Mouse (Mus musculus): ENCODE measurements around the gene Clspn. TPM values are rescaled to one million over a fixed set of nuclear protein-coding genes. Genes with fewer than 3 reads are reported as not detected.

The Clspn gene
- polyA plus RNA-seq, 1 experiment from 2014 or later = 34.4 TPM

DNA sequence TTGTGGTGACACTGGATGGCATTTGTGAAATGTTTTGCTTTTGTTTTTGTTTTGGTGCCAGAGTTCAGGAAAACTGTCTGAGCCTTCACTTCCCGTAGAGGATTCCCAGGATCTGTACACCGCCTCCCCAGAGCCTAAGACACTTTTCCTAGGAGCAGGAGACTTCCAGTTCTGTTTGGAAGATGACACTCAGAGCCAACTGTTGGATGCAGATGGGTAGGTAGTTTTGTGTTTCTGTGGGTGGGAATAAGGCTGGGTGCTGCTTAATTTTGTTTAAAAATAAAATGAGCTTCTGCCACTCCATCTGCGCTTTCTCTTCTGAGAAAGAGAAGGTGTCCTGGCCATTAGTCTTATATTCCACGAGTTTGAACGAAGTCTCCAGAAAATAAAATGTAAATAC, 19.5 kb downstream of the Clspn start:
- 92% methylated on average over 5 of the region's 5 CpGs for WGBS
- Histone ChIP-seq H3K4me1 (no peaks in the 10 kb centered on the region), H3K9me3 (no peaks in the 10 kb centered on the region), H3K27ac (no peak overlapping the region), H3K36me3 (peaks cover 92% of the 10 kb centered on the region), H3K4me3 (no peak overlapping the region), H3K4me2 (no peak overlapping the region), H3K27me3 (no peaks in the 10 kb centered on the region), H3K9ac (no peak overlapping the region)
- no peak for ATAC-seq (ENCODE audit: insufficient number of reproducible peaks, low FRiP score, low TSS enrichment, low read depth)

- Histone ChIP-seq H3K36me3 (peaks cover 93% of the 10 kb centered on the region), H3K9me3 (no peaks in the 10 kb centered on the region), H3K27ac (no peak overlapping the region), H3K4me1 (no peaks in the 10 kb centered on the region), H3K9ac (no peak overlapping the region), H3K4me2 (no peak overlapping the region), H3K27me3 (no peaks in the 10 kb centered on the region), H3K4me3 (no peak overlapping the region)
- WGBS = 90% methylated on average over 3 of the region's 3 CpGs
- no peak for ATAC-seq (ENCODE audit: insufficient number of reproducible peaks, low FRiP score, low TSS enrichment, low read depth)
Measured at GRCm38 (mm10) chr4:126577920-126578319, 21.2 kb downstream of the Clspn start.

GRCm38 (mm10) chr4:126579077-126579476, 22.3 kb downstream of the Clspn start:
- Histone ChIP-seq H3K9me3 (no peaks in the 10 kb centered on the region), H3K4me1 (no peaks in the 10 kb centered on the region), H3K27ac (no peak overlapping the region), H3K9ac (no peak overlapping the region), H3K4me3 (no peak overlapping the region), H3K27me3 (no peaks in the 10 kb centered on the region), H3K36me3 (peaks cover 88% of the 10 kb centered on the region), H3K4me2 (no peak overlapping the region)
- ATAC-seq (ENCODE audit: insufficient number of reproducible peaks, low FRiP score, low TSS enrichment, low read depth) = no peak
- 78% methylated on average over 2 of the region's 2 CpGs for WGBS

- Histone ChIP-seq H3K4me3 (no peak overlapping the region), H3K4me2 (no peak overlapping the region), H3K4me1 (no peaks in the 10 kb centered on the region), H3K27me3 (no peaks in the 10 kb centered on the region), H3K9me3 (no peaks in the 10 kb centered on the region), H3K9ac (no peak overlapping the region), H3K27ac (no peak overlapping the region), H3K36me3 (peaks cover 75% of the 10 kb centered on the region)
- WGBS = 92% methylated on average over 13 of the region's 13 CpGs
- ATAC-seq (ENCODE audit: insufficient number of reproducible peaks, low FRiP score, low TSS enrichment, low read depth) = no peak
Measured at GRCm38 (mm10) chr4:126585739-126586138, 29.0 kb downstream of the Clspn start.

DNA sequence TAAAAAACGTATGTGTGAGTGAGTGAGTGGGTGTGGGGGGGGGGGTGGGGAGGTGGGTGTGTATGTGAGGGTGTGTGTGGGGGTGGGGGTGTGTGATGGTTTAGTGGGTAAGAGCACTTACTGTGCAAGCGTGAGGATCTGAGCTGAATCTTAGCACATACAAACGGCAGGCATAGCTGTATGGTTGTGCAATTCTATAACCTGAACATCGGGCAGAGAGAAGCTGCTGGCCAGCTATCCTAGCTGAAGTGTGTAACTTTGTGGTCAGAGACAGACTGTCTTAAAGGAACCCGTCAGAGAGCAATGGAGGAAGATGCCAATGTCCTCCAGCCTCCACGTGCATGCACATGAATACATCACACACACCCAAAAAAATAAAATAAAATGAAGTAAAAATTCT, 35.3 kb downstream of the Clspn start:
- no peak overlapping the region for H3K4me2 ChIP-seq
- no peaks in the 10 kb centered on the region for H3K27me3 ChIP-seq
- H3K36me3 ChIP-seq = peaks cover 56% of the 10 kb centered on the region
- no peaks in the 10 kb centered on the region for H3K4me1 ChIP-seq
- H3K27ac ChIP-seq = no peak overlapping the region
- H3K9me3 ChIP-seq = no peaks in the 10 kb centered on the region
- no peak for ATAC-seq (ENCODE audit: insufficient number of reproducible peaks, low FRiP score, low TSS enrichment, low read depth)
- no peak overlapping the region for H3K9ac ChIP-seq
- WGBS = 86% methylated on average over 6 of the region's 6 CpGs
- H3K4me3 ChIP-seq = no peak overlapping the region

- no peaks in the 10 kb centered on the region for H3K9me3 ChIP-seq
- WGBS = 31% methylated on average over 8 of the region's 8 CpGs
Measured at GRCm38 (mm10) chr4:126599971-126600754, 43.4 kb downstream of the Clspn start.

DNA sequence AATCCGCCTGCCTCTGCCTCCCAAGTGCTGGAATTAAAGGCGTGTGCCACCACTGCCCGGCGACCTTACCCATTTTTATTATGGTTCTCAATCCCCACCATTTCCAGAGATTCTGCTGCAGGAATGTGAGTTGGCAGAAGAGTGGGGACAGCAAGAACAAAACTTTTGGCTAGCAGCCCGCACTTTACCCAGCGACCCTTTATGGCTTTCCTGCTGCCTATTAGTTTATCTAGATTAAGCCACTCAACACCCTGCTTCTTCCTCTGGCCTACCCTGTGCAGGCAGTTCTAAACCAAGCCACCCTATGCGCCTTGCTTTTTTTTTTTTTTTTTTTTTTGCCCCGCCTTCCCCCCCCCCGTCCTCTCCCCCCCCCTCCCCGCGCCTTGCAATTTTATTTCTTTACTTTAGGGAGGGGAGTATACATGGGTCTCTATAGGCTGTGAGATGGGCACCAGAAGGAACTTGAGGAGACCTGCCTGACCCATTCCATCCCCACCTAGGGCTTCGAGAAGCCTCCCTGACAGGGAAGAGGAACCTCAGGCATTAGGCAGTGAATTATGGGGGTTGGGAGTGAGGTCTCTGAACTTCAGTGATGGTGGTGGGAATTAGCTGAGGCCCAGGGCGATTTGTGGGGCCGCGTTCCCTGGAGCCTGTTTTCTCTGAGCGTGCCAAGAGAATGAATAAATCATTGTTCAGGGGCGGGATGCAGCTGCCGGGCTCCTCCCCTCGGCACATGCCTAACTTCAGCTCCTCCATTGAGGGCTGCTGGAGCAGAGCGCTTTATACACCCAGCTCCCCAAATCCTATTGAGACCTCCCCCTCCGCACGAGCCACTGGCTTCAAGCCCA, 45.1 kb downstream of the Clspn start:
- Histone ChIP-seq H3K9me3 (no peaks in the 10 kb centered on the region), H3K4me1 (peaks cover 16% of the 10 kb centered on the region), H3K27ac (no peak overlapping the region), H3K4me2 (peak overlapping the region; percentile 43), H3K27me3 (no peaks in the 10 kb centered on the region), H3K4me3 (no peak overlapping the region), H3K36me3 (no peaks in the 10 kb centered on the region), H3K9ac (no peak overlapping the region)
- WGBS = 21% methylated on average over 19 of the region's 22 CpGs
- peak; percentile 66; the same call in 1 of the 2 replicates for ATAC-seq (ENCODE audit: insufficient number of reproducible peaks, low FRiP score, low TSS enrichment, low read depth)

More at GRCm38 (mm10) chr4:126599971-126600754, 43.4 kb downstream of the Clspn start:
- ATAC-seq (ENCODE audit: insufficient number of reproducible peaks, low FRiP score, low TSS enrichment, low read depth) = 0 out of 2 replicates have a peak, but pooled peaks have one; percentile 40
- Histone ChIP-seq H3K27me3 (no peaks in the 10 kb centered on the region), H3K9ac (no peak overlapping the region), H3K4me2 (no peak overlapping the region), H3K4me1 (peaks cover 16% of the 10 kb centered on the region), H3K4me3 (no peak overlapping the region), H3K36me3 (no peaks in the 10 kb centered on the region), H3K27ac (no peak overlapping the region)

DNA sequence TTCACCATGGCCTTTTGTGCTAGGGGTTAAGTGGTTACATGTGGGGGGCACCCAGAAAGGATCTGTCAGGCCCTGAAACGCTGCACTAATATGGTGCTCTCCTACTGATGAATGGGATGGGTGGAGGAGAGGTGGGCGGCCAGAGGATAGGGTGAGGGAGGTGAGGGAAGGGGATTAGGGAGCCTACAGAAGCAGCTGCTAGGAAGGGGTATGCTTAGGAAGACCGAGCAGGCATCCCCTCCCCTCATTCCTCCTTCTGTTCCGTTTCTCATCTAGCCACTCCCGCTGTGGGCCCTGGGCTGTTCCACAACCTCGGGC, 45.7 kb downstream of the Clspn start:
- Histone ChIP-seq H3K36me3 (no peaks in the 10 kb centered on the region), H3K4me2 (peak overlapping the region; percentile 43), H3K9ac (no peak overlapping the region), H3K4me1 (peaks cover 16% of the 10 kb centered on the region), H3K9me3 (no peaks in the 10 kb centered on the region), H3K4me3 (no peak overlapping the region), H3K27ac (no peak overlapping the region), H3K27me3 (no peaks in the 10 kb centered on the region)
- WGBS = 13% methylated on average over 6 of the region's 6 CpGs
- no peak for ATAC-seq (ENCODE audit: insufficient number of reproducible peaks, low FRiP score, low TSS enrichment, low read depth)

DNA sequence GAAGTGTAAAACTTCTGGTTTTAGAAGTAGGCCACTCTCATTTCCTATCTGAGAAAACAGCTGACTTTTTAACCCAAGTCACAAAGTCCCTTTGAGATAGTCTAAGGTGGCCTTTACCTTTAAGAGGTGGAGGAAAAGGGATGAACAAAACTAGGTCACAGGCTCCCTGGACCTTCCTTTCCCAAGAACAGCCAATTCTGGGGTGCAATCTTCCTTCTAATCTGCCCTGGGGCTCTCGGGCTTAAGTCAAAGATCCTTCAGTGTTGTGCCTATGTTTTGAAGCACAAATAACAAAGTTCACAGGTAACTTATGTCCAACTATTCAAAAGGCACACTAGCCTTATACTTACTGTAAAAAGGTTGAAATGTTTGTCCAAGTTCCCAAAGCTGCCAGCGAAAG, 47.4 kb downstream of the Clspn start:
- H3K4me3 ChIP-seq = no peak overlapping the region
- no peaks in the 10 kb centered on the region for H3K27me3 ChIP-seq
- peaks cover 16% of the 10 kb centered on the region for H3K4me1 ChIP-seq
- 79% methylated on average over 2 of the region's 2 CpGs for WGBS
- ATAC-seq (ENCODE audit: insufficient number of reproducible peaks, low FRiP score, low TSS enrichment, low read depth) = no peak
- no peak overlapping the region for H3K27ac ChIP-seq
- H3K9me3 ChIP-seq = no peaks in the 10 kb centered on the region
- H3K9ac ChIP-seq = no peak overlapping the region
- H3K4me2 ChIP-seq = no peak overlapping the region
- no peaks in the 10 kb centered on the region for H3K36me3 ChIP-seq

GRCm38 (mm10) chr4:126605751-126606150, 49.0 kb downstream of the Clspn start:
- H3K27ac ChIP-seq = no peak overlapping the region
- no peak for ATAC-seq (ENCODE audit: insufficient number of reproducible peaks, low FRiP score, low TSS enrichment, low read depth)
- WGBS = 80% methylated on average over 4 of the region's 4 CpGs
- no peaks in the 10 kb centered on the region for H3K9me3 ChIP-seq
- H3K4me2 ChIP-seq = no peak overlapping the region
- no peaks in the 10 kb centered on the region for H3K27me3 ChIP-seq
- H3K9ac ChIP-seq = no peak overlapping the region
- H3K4me3 ChIP-seq = no peak overlapping the region
- no peaks in the 10 kb centered on the region for H3K36me3 ChIP-seq
- H3K4me1 ChIP-seq = peaks cover 20% of the 10 kb centered on the region

DNA sequence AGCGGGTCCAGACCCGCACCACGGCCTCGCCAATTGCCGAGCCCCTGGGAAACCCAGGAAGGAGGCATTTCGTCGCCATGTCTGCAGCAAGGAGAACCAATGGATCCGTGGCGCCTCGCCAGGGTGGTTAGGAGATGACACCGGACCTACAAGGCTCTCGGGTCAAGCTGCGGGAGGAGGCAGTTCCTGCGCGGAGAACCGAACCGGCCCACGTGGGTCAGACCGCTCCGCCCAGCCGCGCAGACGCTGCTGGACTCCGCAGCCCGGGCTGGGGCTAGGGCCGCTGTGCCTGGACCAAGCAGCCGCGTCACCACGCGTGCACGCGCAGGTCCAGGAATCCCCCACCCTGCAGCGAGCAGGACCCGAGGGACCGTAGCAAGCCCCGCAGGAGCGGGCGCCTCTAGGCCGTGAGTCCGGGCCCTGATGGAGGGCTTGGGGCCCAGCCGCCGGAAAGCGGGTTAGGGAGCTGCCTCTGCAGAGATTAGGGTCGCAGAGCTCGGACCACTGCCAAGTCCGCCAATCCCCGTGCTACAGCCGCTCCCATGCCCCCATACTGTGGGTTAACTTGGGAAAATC, 53.0 kb downstream of the Clspn start, which contains the start of gene 5730409E04Rik:
5730409E04Rik (plus strand) TSS at position 213 of the 576 bp plus-strand sequence.
- peak within 1 kb of the TSS; percentile 68 for H3K4me3 ChIP-seq
- H3K4me2 ChIP-seq = peak within 1 kb of the TSS; percentile 78
- peak within 1 kb of the TSS; percentile 89 for H3K9ac ChIP-seq
- peak within 1 kb of the TSS; percentile 77 for H3K27ac ChIP-seq
- under 1% methylated on average over 48 of the region's 48 CpGs for WGBS
- H3K9me3 ChIP-seq = no peaks in the 10 kb centered on the region
- peak; percentile 77 for ATAC-seq (ENCODE audit: insufficient number of reproducible peaks, low FRiP score, low TSS enrichment, low read depth)
- peaks cover 7% of the 10 kb centered on the region; the same call in 1 of the 2 replicates for H3K4me1 ChIP-seq
- peaks cover 18% of the 10 kb centered on the region for H3K36me3 ChIP-seq
- no peaks in the 10 kb centered on the region for H3K27me3 ChIP-seq

GRCm38 (mm10) chr4:126611991-126612390, 55.3 kb downstream of the Clspn start:
- Histone ChIP-seq H3K27ac (no peak overlapping the region), H3K4me1 (peaks cover 7% of the 10 kb centered on the region; the same call in 1 of the 2 replicates), H3K27me3 (no peaks in the 10 kb centered on the region), H3K9ac (no peak overlapping the region), H3K4me3 (no peak overlapping the region), H3K4me2 (no peak overlapping the region), H3K9me3 (no peaks in the 10 kb centered on the region), H3K36me3 (peaks cover 21% of the 10 kb centered on the region)
- WGBS = 88% methylated on average over 17 of the region's 17 CpGs
- ATAC-seq (ENCODE audit: insufficient number of reproducible peaks, low FRiP score, low TSS enrichment, low read depth) = no peak
